Mouse (Mus musculus): Measurements from ENCODE around the gene Cav1.

Gene Cav1

GRCm38 (mm10) chr6:17305954-17306601 lies at the start of gene Cav1:
TSS of gene Cav1 (plus strand) at chr6:17306335.
- peak; percentile 63 for DNase-seq (ENCODE audit: low read depth, low spot score)

- DNase-seq (ENCODE audit: low read depth, low spot score), result no peak
These were observed 48.0 kb upstream of the Cav1 start for GRCm38 (mm10) chr6:17258142-17258541.

GRCm38 (mm10) chr6:17258911-17259310 lies 47.2 kb upstream of the Cav1 start:
- DNase-seq (ENCODE audit: low read depth, low spot score), result no peak

GRCm38 (mm10) chr6:17262786-17263185 lies 43.3 kb upstream of the Cav1 start:
- DNase-seq (ENCODE audit: low read depth, low spot score), result no peak

GRCm38 (mm10) chr6:17265043-17265442 lies 41.1 kb upstream of the Cav1 start:
- no peak for DNase-seq (ENCODE audit: low read depth, low spot score)

GRCm38 (mm10) chr6:17266466-17266865 lies 39.7 kb upstream of the Cav1 start:
- no peak for DNase-seq (ENCODE audit: low read depth, low spot score)

GRCm38 (mm10) chr6:17278366-17278765 lies 27.8 kb upstream of the Cav1 start:
- DNase-seq (ENCODE audit: low read depth, low spot score), result no peak

GRCm38 (mm10) chr6:17280939-17281756 lies 25.0 kb upstream of the Cav1 start, which contains the start of gene Cav2:
TSS of gene Cav2 (plus strand) at chr6:17281185.
- DNase-seq (ENCODE audit: low read depth, low spot score), result no peak

GRCm38 (mm10) chr6:17281757-17282092 lies 24.4 kb upstream of the Cav1 start:
- DNase-seq (ENCODE audit: low read depth, low spot score), result no peak

- DNase-seq (ENCODE audit: low read depth, low spot score), result no peak
These were observed 24.0 kb upstream of the Cav1 start for GRCm38 (mm10) chr6:17282159-17282558.

GRCm38 (mm10) chr6:17283834-17284233 lies 22.3 kb upstream of the Cav1 start:
- no peak for DNase-seq (ENCODE audit: low read depth, low spot score)

- no peak for DNase-seq (ENCODE audit: low read depth, low spot score)
These were observed 19.8 kb upstream of the Cav1 start for GRCm38 (mm10) chr6:17286381-17286780.

GRCm38 (mm10) chr6:17295116-17295515 lies 11.0 kb upstream of the Cav1 start:
- DNase-seq (ENCODE audit: low read depth, low spot score), result no peak

- DNase-seq (ENCODE audit: low read depth, low spot score), result no peak
These were observed 629 bp downstream of the Cav1 start for GRCm38 (mm10) chr6:17306602-17307325.

GRCm38 (mm10) chr6:17307461-17308115 lies 1.5 kb downstream of the Cav1 start:
- DNase-seq (ENCODE audit: low read depth, low spot score), result no peak

GRCm38 (mm10) chr6:17308661-17309060 lies 2.5 kb downstream of the Cav1 start:
- DNase-seq (ENCODE audit: low read depth, low spot score), result no peak

GRCm38 (mm10) chr6:17309260-17309659 lies 3.1 kb downstream of the Cav1 start:
- DNase-seq (ENCODE audit: low read depth, low spot score), result peak; percentile 8

- no peak for DNase-seq (ENCODE audit: low read depth, low spot score)
These were observed 8.1 kb downstream of the Cav1 start for GRCm38 (mm10) chr6:17314241-17314640.

- DNase-seq (ENCODE audit: low read depth, low spot score), result no peak
These were observed 8.8 kb downstream of the Cav1 start for GRCm38 (mm10) chr6:17314659-17315616.

GRCm38 (mm10) chr6:17316294-17317166 lies 10.4 kb downstream of the Cav1 start:
- DNase-seq (ENCODE audit: low read depth, low spot score), result peak; percentile 12

Measured in telencephalon, adult 2 months (tissue).